Mouse (Mus musculus) cortical plate, adult 2 months (tissue): ENCODE data around the gene Slc17a8.

Experiments
- CTCF ChIP-seq: fragments of 200-500 bp; IDR thresholded peaks from 2 replicates; pipeline ENCODE4 v1.5.1; 2011; ENCODE audit warnings: mild to moderate bottlenecking, control low read depth, low read length; ENCODE audit not compliant: insufficient read depth; ENCODE audit errors: extremely low read depth
- POLR2A ChIP-seq: fragments of 200-500 bp; IDR thresholded peaks from 2 replicates; pipeline ENCODE4 v1.6.1; 2011; ENCODE audit warnings: mild to moderate bottlenecking, low read length, control low read depth; ENCODE audit not compliant: insufficient read depth; ENCODE audit errors: extremely low read depth

DNA sequence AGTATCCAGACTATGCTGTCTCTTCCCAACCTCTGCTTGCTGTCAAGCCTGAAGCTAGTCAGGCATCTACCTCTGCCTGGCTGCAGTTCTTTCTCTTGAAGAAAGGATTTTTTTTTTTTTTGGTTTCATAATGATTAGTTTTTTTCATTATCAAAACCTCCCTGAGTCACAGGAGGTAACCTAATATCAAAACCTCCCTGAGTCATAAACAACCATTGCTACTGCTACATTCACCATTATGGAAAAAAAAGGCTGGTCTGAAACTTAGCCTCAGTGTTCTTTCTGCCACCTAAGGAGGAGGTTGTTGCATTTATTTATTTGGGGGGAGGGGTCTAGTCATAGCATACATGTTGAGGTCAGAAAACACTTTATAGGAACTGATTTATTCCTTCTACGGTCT is 31.2 kb downstream of the Slc17a8 start:
- TF ChIP-seq CTCF (no peak), POLR2A (no peak)
